Mouse (Mus musculus): ENCODE measurements around the gene Dera.

GRCm38 (mm10) chr6:137799253-137799652, 44.9 kb downstream of the Dera start:
- no peak for TF ChIP-seq CTCF (conservative IDR thresholded peaks at IDR 0.05 in 1 of 2, IDR thresholded peaks at IDR 0.05 in 1 of 2; ENCODE audit: low read depth in 2 of 2, low read length in 2 of 2)
- TF ChIP-seq GABPA (IDR thresholded peaks at IDR 0.05; ENCODE audit: insufficient replicate concordance, low read depth, low read length), result no peak
- no peak for TF ChIP-seq ZNF384 (IDR thresholded peaks at IDR 0.05; ENCODE audit: low read depth, low read length)
- no peak for TF ChIP-seq NRF1 (IDR thresholded peaks at IDR 0.05; ENCODE audit: low read depth, low read length)
- TF ChIP-seq POLR2A (IDR thresholded peaks at IDR 0.05; ENCODE audit: low read depth, low read length), result no peak
- no peak for TF ChIP-seq EP300 (IDR thresholded peaks at IDR 0.05; ENCODE audit: low read length)
- no peak for TF ChIP-seq HCFC1 (IDR thresholded peaks at IDR 0.05; ENCODE audit: low read depth, low read length)
- no peak for TF ChIP-seq MAZ (IDR thresholded peaks at IDR 0.05; ENCODE audit: low read depth, low read length)
